Mouse (Mus musculus) intestine, embryonic 14.5 days (tissue): ENCODE data around the gene Sult5a1. TPM values are rescaled to one million over a fixed set of nuclear protein-coding genes. Genes with fewer than 3 reads are reported as not detected.
A peak's percentile ranks its signal among the peaks of the same experiment; 100 is the strongest.
"Not testable (repeated sequence)": the region's sequence is repeated elsewhere in the genome, so short reads cannot be mapped to it uniquely, and the experiment has no call there.

Source experiments
- ATAC-seq: fragments of 200-750 bp; cut with Nextera tagmentation; replicated peaks from 2 replicates; pipeline ENCODE4 v1.8.0; 2017; ENCODE audit warnings: low read depth, moderate number of reproducible peaks, moderate TSS enrichment, moderate library complexity; ENCODE audit not compliant: low FRiP score, low TSS enrichment
- DNase-seq: peaks from one replicate; pipeline ENCODE4 v3.0.0-alpha.2; 2018; ENCODE audit warnings: low spot score
- H3K27ac ChIP-seq: fragments of 300-500 bp; sonication (generic); 2 replicates; pipeline ENCODE4 v1.5.1; 2014; ENCODE audit warnings: low read depth, mild to moderate bottlenecking, control low read depth
- H3K27me3 ChIP-seq: fragments of 300-500 bp; sonication (generic); replicated peaks from 2 replicates; pipeline ENCODE4 v1.6.1; 2014; ENCODE audit warnings: low read length, control low read depth; ENCODE audit not compliant: control insufficient read depth, insufficient read depth
- H3K36me3 ChIP-seq: fragments of 300-500 bp; sonication (generic); 2 replicates; pipeline ENCODE4 v1.6.1; 2014; ENCODE audit warnings: low read length, control low read depth; ENCODE audit not compliant: control insufficient read depth, insufficient read depth
- H3K4me1 ChIP-seq: fragments of 300-500 bp; sonication (generic); replicated peaks from 2 replicates; pipeline ENCODE4 v1.6.1; 2014; ENCODE audit warnings: low read length, control low read depth, mixed read lengths; ENCODE audit not compliant: control insufficient read depth, insufficient read depth
- H3K4me2 ChIP-seq: fragments of 300-500 bp; sonication (generic); 2 replicates; pipeline ENCODE4 v1.6.1; 2014; ENCODE audit warnings: low read length
- H3K4me3 ChIP-seq: fragments of 300-500 bp; sonication (generic); 2 replicates; pipeline ENCODE4 v1.5.1; 2014; ENCODE audit warnings: low read depth, low read length, control low read depth, mixed read lengths
- H3K9ac ChIP-seq: fragments of 300-500 bp; sonication (generic); 2 replicates; pipeline ENCODE4 v1.6.1; 2014; ENCODE audit warnings: mild to moderate bottlenecking, low read length
- H3K9me3 ChIP-seq: fragments of 300-500 bp; sonication (generic); 2 replicates; pipeline ENCODE4 v1.6.1; 2016; ENCODE audit warnings: low read length, control low read depth; ENCODE audit not compliant: control insufficient read depth
- WGBS: fragments of 180-500 bp; shearing (Covaris S2); extraction: QIAGEN DNeasy Blood & Tissue Kit; methylation state at CpG from one replicate; pipeline ENCODE4 v1.1.7; 2014; 5-methylcytosine and 5-hydroxymethylcytosine counted together
- polyA plus RNA-seq: library from polyadenylated mRNA; unstranded; fragments of >200 nt; fragmentation: Nextera tagmentation; extraction: Ambion mirVana; gene quantifications from 2 replicates; pipeline ENCODE4 v1.2.1, GENCODE M21; 2014

Gene Sult5a1
- 17.5 and 18.7 TPM in 2 replicates for polyA plus RNA-seq

GRCm38 (mm10) chr8:123157888-123158465 lies at the start of gene Sult5a1:
Sult5a1 (minus strand) TSS chr8:123158315.
- Histone ChIP-seq H3K9me3 (no peaks in the 10 kb centered on the region), H3K9ac (0 out of 2 replicates have a peak within 1 kb of the TSS, but pooled peaks have one; percentile 22), H3K4me1 (peaks cover 20% of the 10 kb centered on the region; the same call in 1 of the 2 replicates), H3K4me3 (peak within 1 kb of the TSS; percentile 16), H3K27ac (no peak within 1 kb of the TSS; the same call in 1 of the 2 replicates), H3K36me3 (no peaks in the 10 kb centered on the region), H3K4me2 (peak within 1 kb of the TSS; percentile 39), H3K27me3 (no peaks in the 10 kb centered on the region)
- ATAC-seq (peak; percentile 67; the same call in 1 of the 2 replicates), DNase-seq (peak; percentile 65)
- 20% methylated on average over 13 of the region's 13 CpGs for WGBS

DNA sequence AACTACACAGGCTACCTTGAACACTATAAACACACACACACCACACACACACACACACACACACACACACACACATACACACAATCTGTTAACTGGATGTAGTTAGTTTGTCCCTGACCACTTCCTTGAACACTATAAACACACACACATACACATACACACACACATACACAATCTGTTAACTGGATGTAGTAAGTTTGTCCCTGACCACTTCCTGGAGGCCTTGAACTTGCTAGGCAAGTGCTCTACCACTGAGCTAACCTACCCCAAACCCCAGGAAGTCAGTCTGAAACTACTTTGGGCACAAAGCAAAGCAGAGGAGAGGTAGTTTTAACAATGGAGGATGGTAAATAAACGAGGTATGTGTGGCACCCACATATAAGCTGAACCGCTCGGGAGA lies 45.5 kb upstream of the Sult5a1 start:
- H3K4me2 ChIP-seq, result no peak overlapping the region
- H3K36me3 ChIP-seq, result peaks cover 33% of the 10 kb centered on the region
- no peak overlapping the region for H3K9ac ChIP-seq
- no peak overlapping the region for H3K4me3 ChIP-seq
- H3K4me1 ChIP-seq, result no peaks in the 10 kb centered on the region
- no peak for ATAC-seq
- WGBS, result 81% methylated on average over 3 of the region's 3 CpGs
- no peak overlapping the region for H3K27ac ChIP-seq
- DNase-seq, result no peak
- no peaks in the 10 kb centered on the region for H3K9me3 ChIP-seq
- no peaks in the 10 kb centered on the region for H3K27me3 ChIP-seq

- WGBS, result 30% methylated on average over 5 of the region's 5 CpGs
- no peak for ATAC-seq
- H3K27ac ChIP-seq, result no peak overlapping the region
- H3K9ac ChIP-seq, result no peak overlapping the region
- no peaks in the 10 kb centered on the region for H3K27me3 ChIP-seq
- H3K9me3 ChIP-seq, result no peaks in the 10 kb centered on the region
- no peaks in the 10 kb centered on the region for H3K4me1 ChIP-seq
- peaks cover 20% of the 10 kb centered on the region for H3K36me3 ChIP-seq
- peak; percentile 95 for DNase-seq
- H3K4me3 ChIP-seq, result no peak overlapping the region
- H3K4me2 ChIP-seq, result no peak overlapping the region
These were observed 44.2 kb upstream of the Sult5a1 start for GRCm38 (mm10) chr8:123202288-123202687.

DNA sequence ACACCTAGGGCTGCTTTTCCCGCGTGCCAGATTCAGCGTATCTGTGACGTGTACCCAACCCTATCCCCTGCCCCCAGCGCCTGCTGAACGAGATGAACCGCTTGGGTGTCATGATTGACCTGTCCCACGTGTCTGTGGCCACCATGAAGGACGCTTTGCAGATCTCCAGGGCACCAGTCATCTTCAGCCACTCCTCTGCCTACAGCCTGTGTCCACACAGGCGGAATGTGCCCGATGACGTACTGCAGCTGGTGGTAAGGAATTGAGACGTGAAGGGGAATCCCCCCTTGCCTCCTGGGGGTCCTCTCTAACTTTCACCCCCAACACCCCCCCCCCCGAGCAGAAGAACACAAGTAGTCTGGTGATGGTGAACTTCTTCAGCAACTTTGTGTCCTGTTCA lies 41.7 kb upstream of the Sult5a1 start:
- Histone ChIP-seq H3K27ac (no peak overlapping the region), H3K9ac (no peak overlapping the region), H3K4me3 (no peak overlapping the region), H3K9me3 (no peaks in the 10 kb centered on the region), H3K36me3 (no peaks in the 10 kb centered on the region; the same call in 1 of the 2 replicates), H3K4me1 (no peaks in the 10 kb centered on the region), H3K27me3 (no peaks in the 10 kb centered on the region), H3K4me2 (no peak overlapping the region)
- ATAC-seq (no peak), DNase-seq (no peak)
- 58% methylated on average over 14 of the region's 14 CpGs for WGBS

GRCm38 (mm10) chr8:123197016-123197415 lies 38.9 kb upstream of the Sult5a1 start:
- not testable (repeated sequence) for H3K9me3 ChIP-seq, ATAC-seq, H3K4me2 ChIP-seq, H3K27ac ChIP-seq, H3K4me1 ChIP-seq, DNase-seq, H3K4me3 ChIP-seq, H3K9ac ChIP-seq, H3K36me3 ChIP-seq, H3K27me3 ChIP-seq
- 74% methylated on average over 5 of the region's 5 CpGs for WGBS

DNA sequence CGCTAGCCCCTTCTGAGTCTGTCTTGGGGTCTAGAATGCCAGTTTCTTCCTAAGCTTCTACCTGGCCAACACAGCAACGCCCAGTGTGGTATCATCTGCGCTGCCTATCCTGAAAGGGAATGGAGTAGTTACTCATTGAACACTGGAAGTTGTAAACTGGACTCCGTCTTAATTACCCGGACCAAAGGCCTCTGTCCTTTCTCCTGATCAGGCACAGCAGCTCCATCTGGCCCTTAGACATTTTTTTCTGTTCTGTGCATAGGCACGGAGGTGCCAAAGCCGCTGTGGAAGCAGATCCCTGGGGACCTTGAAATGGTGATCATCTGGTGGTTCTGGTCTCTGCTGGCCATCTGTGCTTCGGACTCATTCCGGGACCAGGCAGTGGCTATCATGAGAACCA lies 35.7 kb upstream of the Sult5a1 start:
- Histone ChIP-seq H3K9me3 (no peaks in the 10 kb centered on the region), H3K4me2 (no peak overlapping the region), H3K4me3 (no peak overlapping the region), H3K9ac (no peak overlapping the region), H3K27me3 (no peaks in the 10 kb centered on the region), H3K27ac (no peak overlapping the region), H3K4me1 (no peaks in the 10 kb centered on the region), H3K36me3 (no peaks in the 10 kb centered on the region)
- no peak for ATAC-seq
- no peak for DNase-seq
- 82% methylated on average over 9 of the region's 9 CpGs for WGBS

GRCm38 (mm10) chr8:123191908-123192307 lies 33.8 kb upstream of the Sult5a1 start:
- Histone ChIP-seq H3K9ac (no peak overlapping the region), H3K9me3 (no peaks in the 10 kb centered on the region)
- no peak for ATAC-seq

DNA sequence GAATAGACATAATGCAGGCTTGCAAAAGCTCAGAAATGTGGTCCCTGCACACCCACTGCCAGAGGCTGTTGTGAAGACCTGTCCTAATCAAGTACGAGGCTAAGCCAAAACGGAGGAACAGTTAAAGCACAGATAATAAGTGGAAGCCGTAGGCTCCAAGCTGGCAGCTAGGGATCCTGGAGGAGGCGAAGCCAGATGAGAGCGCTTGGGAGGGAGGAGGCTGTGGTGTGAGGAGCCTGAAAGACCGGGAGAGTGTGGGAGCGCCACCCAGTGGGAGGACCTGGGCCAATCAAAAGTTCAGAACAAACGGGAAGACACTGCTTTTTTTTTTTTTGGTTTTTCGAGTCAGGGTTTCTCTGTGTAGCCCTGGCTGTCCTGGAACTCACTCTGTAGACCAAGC lies 32.6 kb upstream of the Sult5a1 start:
- DNase-seq (peak; percentile 90), ATAC-seq (no peak; the same call in 1 of the 2 replicates)
- Histone ChIP-seq H3K4me3 (no peak overlapping the region), H3K9me3 (no peaks in the 10 kb centered on the region), H3K27me3 (no peaks in the 10 kb centered on the region), H3K9ac (0 out of 2 replicates have a peak overlapping the region, but pooled peaks have one; percentile 22), H3K27ac (no peak overlapping the region), H3K4me1 (peaks cover 9% of the 10 kb centered on the region), H3K36me3 (no peaks in the 10 kb centered on the region), H3K4me2 (peak overlapping the region; percentile 12; the same call in 1 of the 2 replicates)
- 3% methylated on average over 9 of the region's 9 CpGs for WGBS

More at GRCm38 (mm10) chr8:123191908-123192307, 33.8 kb upstream of the Sult5a1 start:
- Histone ChIP-seq H3K4me3 (no peak overlapping the region), H3K27me3 (no peaks in the 10 kb centered on the region), H3K4me2 (no peak overlapping the region), H3K27ac (no peak overlapping the region), H3K4me1 (no peaks in the 10 kb centered on the region), H3K36me3 (no peaks in the 10 kb centered on the region)
- DNase-seq, result peak; percentile 54
- WGBS, result 57% methylated on average over 7 of the region's 8 CpGs

- Histone ChIP-seq H3K9ac (no peak overlapping the region), H3K27me3 (no peaks in the 10 kb centered on the region), H3K27ac (no peak overlapping the region), H3K4me3 (no peak overlapping the region), H3K9me3 (no peaks in the 10 kb centered on the region), H3K4me2 (no peak overlapping the region), H3K36me3 (no peaks in the 10 kb centered on the region), H3K4me1 (peaks cover 11% of the 10 kb centered on the region)
- 72% methylated on average over 7 of the region's 7 CpGs for WGBS
- DNase-seq (no peak), ATAC-seq (no peak)
These were observed 30.7 kb upstream of the Sult5a1 start for GRCm38 (mm10) chr8:123188841-123189240.
